Mouse (Mus musculus) liver, embryonic 15.5 days (tissue): ENCODE measurements around the gene Pkhd1. TPM values are rescaled to one million over a fixed set of nuclear protein-coding genes. Genes with fewer than 3 reads are reported as not detected.

ENCODE experiments used
- ATAC-seq: fragments of 200-750 bp; cut with Nextera tagmentation; 2 replicates; pipeline ENCODE4 v1.8.0; 2017; ENCODE audit warnings: moderate number of reproducible peaks, mild to moderate bottlenecking, moderate library complexity; ENCODE audit not compliant: insufficient read depth
- H3K27ac ChIP-seq: fragments of 300-500 bp; sonication (generic); replicated peaks from 2 replicates; pipeline ENCODE4 v1.5.1; 2015; ENCODE audit warnings: mild to moderate bottlenecking, inconsistent platforms
- H3K27me3 ChIP-seq: fragments of 300-500 bp; sonication (generic); 2 replicates; pipeline ENCODE4 v1.6.1; 2015; ENCODE audit warnings: mild to moderate bottlenecking, inconsistent platforms
- H3K36me3 ChIP-seq: fragments of 300-500 bp; sonication (generic); replicated peaks from 2 replicates; pipeline ENCODE4 v1.6.1; 2015; ENCODE audit warnings: moderate library complexity, mild to moderate bottlenecking, inconsistent platforms
- H3K4me1 ChIP-seq: fragments of 300-500 bp; sonication (generic); replicated peaks from 2 replicates; pipeline ENCODE4 v1.6.1; 2015; ENCODE audit warnings: inconsistent platforms
- H3K4me2 ChIP-seq: fragments of 300-500 bp; sonication (generic); 2 replicates; pipeline ENCODE4 v1.6.1; 2015; ENCODE audit warnings: moderate library complexity, mild to moderate bottlenecking, inconsistent platforms
- H3K4me3 ChIP-seq: fragments of 300-500 bp; sonication (generic); replicated peaks from 2 replicates; pipeline ENCODE4 v1.5.1; 2015; ENCODE audit warnings: mild to moderate bottlenecking, inconsistent platforms
- H3K9ac ChIP-seq: fragments of 300-500 bp; sonication (generic); 2 replicates; pipeline ENCODE4 v1.6.1; 2015; ENCODE audit warnings: moderate library complexity, mild to moderate bottlenecking, inconsistent platforms
- H3K9me3 ChIP-seq: fragments of 300-500 bp; sonication (generic); replicated peaks from 2 replicates; pipeline ENCODE4 v1.6.1; 2016; ENCODE audit warnings: inconsistent platforms
- WGBS: fragments of 180-500 bp; shearing (Covaris S2); methylation state at CpG from one replicate; pipeline ENCODE4 v1.1.7; 2015; ENCODE audit warnings: mixed read lengths; ENCODE audit not compliant: insufficient replicate concordance; 5-methylcytosine and 5-hydroxymethylcytosine counted together
- polyA plus RNA-seq: library from polyadenylated mRNA; unstranded; fragments of >200 nt; fragmentation: Nextera tagmentation; extraction: Ambion mirVana; gene quantifications from 2 replicates; pipeline ENCODE4 v1.2.1, GENCODE M21; 2015

Gene Pkhd1
- polyA plus RNA-seq: 0.28 and 0.32 TPM in 2 replicates

GRCm38 (mm10) chr1:20617849-20618530 lies at the start of gene Pkhd1:
Pkhd1 (minus strand) TSS chr1:20618064.
- WGBS: 52% methylated on average over 10 of the region's 10 CpGs
- H3K9me3 ChIP-seq: no peaks in the 10 kb centered on the region
- ATAC-seq: no peak
- H3K4me1 ChIP-seq: no peaks in the 10 kb centered on the region
- no peaks in the 10 kb centered on the region for H3K27me3 ChIP-seq
- no peaks in the 10 kb centered on the region for H3K36me3 ChIP-seq
- H3K4me3 ChIP-seq: peak within 1 kb of the TSS; percentile 27; the same call in 1 of the 2 replicates
- H3K27ac ChIP-seq: 0 out of 2 replicates have a peak within 1 kb of the TSS, but pooled peaks have one; percentile 29
- no peak within 1 kb of the TSS for H3K9ac ChIP-seq
- peak within 1 kb of the TSS; percentile 39 for H3K4me2 ChIP-seq

- ATAC-seq: no peak
- Histone ChIP-seq H3K9ac (no peak overlapping the region), H3K9me3 (no peaks in the 10 kb centered on the region), H3K36me3 (no peaks in the 10 kb centered on the region), H3K27me3 (no peaks in the 10 kb centered on the region), H3K4me3 (no peak overlapping the region), H3K4me2 (no peak overlapping the region), H3K4me1 (no peaks in the 10 kb centered on the region), H3K27ac (no peak overlapping the region)
- WGBS: 60% methylated on average over 7 of the region's 7 CpGs
These were observed 49.7 kb upstream of the Pkhd1 start for GRCm38 (mm10) chr1:20667567-20667966.

- WGBS: 69% methylated on average over 2 of the region's 2 CpGs
- Histone ChIP-seq H3K9me3 (no peaks in the 10 kb centered on the region), H3K4me2 (no peak overlapping the region), H3K36me3 (no peaks in the 10 kb centered on the region), H3K27ac (no peak overlapping the region), H3K27me3 (no peaks in the 10 kb centered on the region), H3K4me3 (no peak overlapping the region), H3K9ac (no peak overlapping the region), H3K4me1 (no peaks in the 10 kb centered on the region)
- ATAC-seq: no peak
These were observed 48.4 kb upstream of the Pkhd1 start for GRCm38 (mm10) chr1:20666233-20666632.

- Histone ChIP-seq H3K4me2 (no peak overlapping the region), H3K9ac (no peak overlapping the region), H3K4me3 (no peak overlapping the region), H3K4me1 (no peaks in the 10 kb centered on the region), H3K36me3 (no peaks in the 10 kb centered on the region), H3K27me3 (no peaks in the 10 kb centered on the region), H3K9me3 (no peaks in the 10 kb centered on the region), H3K27ac (no peak overlapping the region)
- no peak for ATAC-seq
- WGBS: 55% methylated on average over 5 of the region's 5 CpGs
These were observed 37.2 kb upstream of the Pkhd1 start for GRCm38 (mm10) chr1:20655085-20655484.

GRCm38 (mm10) chr1:20653513-20654506 lies 35.9 kb upstream of the Pkhd1 start:
- Histone ChIP-seq H3K27me3 (no peaks in the 10 kb centered on the region), H3K27ac (no peak overlapping the region), H3K4me2 (no peak overlapping the region), H3K4me3 (no peak overlapping the region), H3K36me3 (no peaks in the 10 kb centered on the region), H3K9me3 (no peaks in the 10 kb centered on the region), H3K4me1 (no peaks in the 10 kb centered on the region), H3K9ac (no peak overlapping the region)
- ATAC-seq: no peak
- WGBS: 49% methylated on average over 6 of the region's 6 CpGs

GRCm38 (mm10) chr1:20634856-20635255 lies 17.0 kb upstream of the Pkhd1 start:
- Histone ChIP-seq H3K4me1 (no peaks in the 10 kb centered on the region), H3K4me2 (no peak overlapping the region), H3K9ac (no peak overlapping the region), H3K27ac (no peak overlapping the region), H3K36me3 (no peaks in the 10 kb centered on the region), H3K9me3 (no peaks in the 10 kb centered on the region), H3K27me3 (no peaks in the 10 kb centered on the region), H3K4me3 (no peak overlapping the region)
- ATAC-seq: no peak
- 65% methylated on average over 2 of the region's 2 CpGs for WGBS

- Histone ChIP-seq H3K9ac (no peak overlapping the region), H3K9me3 (no peaks in the 10 kb centered on the region), H3K4me3 (no peak overlapping the region), H3K4me1 (no peaks in the 10 kb centered on the region), H3K36me3 (no peaks in the 10 kb centered on the region), H3K4me2 (no peak overlapping the region), H3K27ac (no peak overlapping the region), H3K27me3 (no peaks in the 10 kb centered on the region)
- WGBS: 61% methylated on average over 7 of the region's 7 CpGs
- no peak for ATAC-seq
These were observed 15.5 kb upstream of the Pkhd1 start for GRCm38 (mm10) chr1:20633276-20633869.

GRCm38 (mm10) chr1:20624564-20624963 lies 6.7 kb upstream of the Pkhd1 start:
- no peak overlapping the region for H3K27ac ChIP-seq
- ATAC-seq: no peak
- no peaks in the 10 kb centered on the region for H3K4me1 ChIP-seq
- no peaks in the 10 kb centered on the region for H3K36me3 ChIP-seq
- no peak overlapping the region for H3K4me2 ChIP-seq
- no peak overlapping the region for H3K4me3 ChIP-seq
- H3K9ac ChIP-seq: no peak overlapping the region
- 64% methylated on average over 3 of the region's 3 CpGs for whole genome bisulfite sequencing
- no peaks in the 10 kb centered on the region for H3K27me3 ChIP-seq
- no peaks in the 10 kb centered on the region for H3K9me3 ChIP-seq

- H3K9me3 ChIP-seq: no peaks in the 10 kb centered on the region
- H3K4me2 ChIP-seq: no peak overlapping the region
- H3K27me3 ChIP-seq: no peaks in the 10 kb centered on the region
- H3K36me3 ChIP-seq: no peaks in the 10 kb centered on the region
- no peak overlapping the region for H3K4me3 ChIP-seq
- WGBS: 68% methylated on average over 4 of the region's 4 CpGs
- no peak overlapping the region for H3K9ac ChIP-seq
- ATAC-seq: no peak
- no peaks in the 10 kb centered on the region for H3K4me1 ChIP-seq
- no peak overlapping the region for H3K27ac ChIP-seq
These were observed 5.5 kb upstream of the Pkhd1 start for GRCm38 (mm10) chr1:20623375-20623774.

- Histone ChIP-seq H3K36me3 (no peaks in the 10 kb centered on the region), H3K9me3 (no peaks in the 10 kb centered on the region), H3K27me3 (no peaks in the 10 kb centered on the region), H3K4me2 (no peak overlapping the region), H3K9ac (no peak overlapping the region), H3K4me3 (no peak overlapping the region), H3K27ac (no peak overlapping the region), H3K4me1 (no peaks in the 10 kb centered on the region)
- no peak for ATAC-seq
- 44% methylated on average over 2 of the region's 2 CpGs for WGBS
These were observed 2.7 kb upstream of the Pkhd1 start for GRCm38 (mm10) chr1:20620611-20621010.

- 49% methylated on average over 3 of the region's 3 CpGs for WGBS
- no peaks in the 10 kb centered on the region for H3K27me3 ChIP-seq
- H3K4me3 ChIP-seq: no peak overlapping the region
- H3K9ac ChIP-seq: no peak overlapping the region
- H3K4me1 ChIP-seq: no peaks in the 10 kb centered on the region
- H3K4me2 ChIP-seq: no peak overlapping the region
- no peaks in the 10 kb centered on the region for H3K9me3 ChIP-seq
- no peak overlapping the region for H3K27ac ChIP-seq
- no peaks in the 10 kb centered on the region for H3K36me3 ChIP-seq
- ATAC-seq: no peak
These were observed 1.5 kb upstream of the Pkhd1 start for GRCm38 (mm10) chr1:20619363-20619762.
